Mouse (Mus musculus) kidney, postnatal 36 days (tissue): ENCODE results near the gene Rnf222.

Experiments
- DNase-seq, 2 experiments: peaks; one replicate each; pipeline ENCODE4 v3.0.0; 2021 to 2022; ENCODE audit warnings: mixed read lengths in 2 of 2

The Rnf222 gene

GRCm38 (mm10) chr11:68890625-68891024 is 2.3 kb downstream of the Rnf222 start:
- DNase-seq: peak; percentile 30 to 36

GRCm38 (mm10) chr11:68891823-68892222 is 3.5 kb downstream of the Rnf222 start:
- no peak for DNase-seq

- peak; percentile 22 to 34 for DNase-seq
These were observed 4.0 kb downstream of the Rnf222 start for GRCm38 (mm10) chr11:68892233-68892832.

- DNase-seq: no peak
These were observed 5.6 kb downstream of the Rnf222 start for GRCm38 (mm10) chr11:68893911-68894464.

- DNase-seq: no peak
These were observed 7.9 kb downstream of the Rnf222 start for GRCm38 (mm10) chr11:68896247-68896646.

- peak; percentile 56 to 71 for DNase-seq
These were observed 8.8 kb downstream of the Rnf222 start for GRCm38 (mm10) chr11:68897120-68897519.

GRCm38 (mm10) chr11:68897838-68898237 is 9.5 kb downstream of the Rnf222 start:
- DNase-seq: no peak

GRCm38 (mm10) chr11:68898790-68899189 is 10.4 kb downstream of the Rnf222 start:
- DNase-seq: no peak

- no peak for DNase-seq
These were observed 11.5 kb downstream of the Rnf222 start for GRCm38 (mm10) chr11:68899815-68900214.

- DNase-seq: no peak
These were observed 12.4 kb downstream of the Rnf222 start for GRCm38 (mm10) chr11:68900519-68901350.

GRCm38 (mm10) chr11:68901351-68902046 is 13.1 kb downstream of the Rnf222 start, which contains the start of gene Rpl26:
Gene Rpl26, plus strand, starts transcription at chr11:68901583.
- peak; percentile 99 for DNase-seq

- DNase-seq: no peak
These were observed 13.7 kb downstream of the Rnf222 start for GRCm38 (mm10) chr11:68902047-68902364.

- DNase-seq: no peak
These were observed 14.0 kb downstream of the Rnf222 start for GRCm38 (mm10) chr11:68902367-68902766.

- DNase-seq: no peak
These were observed 14.5 kb downstream of the Rnf222 start for GRCm38 (mm10) chr11:68902823-68903222.

GRCm38 (mm10) chr11:68903775-68904174 is 15.4 kb downstream of the Rnf222 start:
- no peak for DNase-seq

- DNase-seq: peak; percentile 85 to 89
These were observed 16.2 kb downstream of the Rnf222 start for GRCm38 (mm10) chr11:68904375-68905137.

- DNase-seq: no peak
These were observed 16.8 kb downstream of the Rnf222 start for GRCm38 (mm10) chr11:68905138-68905531.

- DNase-seq: no peak
These were observed 17.5 kb downstream of the Rnf222 start for GRCm38 (mm10) chr11:68905665-68906460.

GRCm38 (mm10) chr11:68906461-68906790 is 18.1 kb downstream of the Rnf222 start:
- DNase-seq: peak; percentile 36 to 55

- DNase-seq: no peak
These were observed 18.9 kb downstream of the Rnf222 start for GRCm38 (mm10) chr11:68907251-68907650.

- DNase-seq: peak; percentile 34 to 42
These were observed 20.6 kb downstream of the Rnf222 start for GRCm38 (mm10) chr11:68908846-68909503.
